ENCODE assay signal across 9 mouse cellular contexts in genomic region chr9:99357921-99358692, GRCm38 (mm10). TPM values are rescaled to one million over a fixed set of nuclear protein-coding genes. Genes with fewer than 3 reads are reported as not detected.
DNase-seq lines count a peak whose midpoint lies in the region; ATAC-seq lines count a peak whose summit lies in the region.
"Had no signal": no experiment of that assay in that cellular context is flagged by ENCODE, and none has a peak within 500 bp of the region (broad histone marks: within the 10 kb centered on the region; RNA-seq: fewer than 3 reads in every experiment).

Esyt3 (minus strand) TSS chr9:99358557.

- peaks cover 14% of the 10 kb centered on the region for H3K4me1 ChIP-seq in heart, embryonic 12.5 days (replicated peaks)
- peaks cover 9% of the 10 kb centered on the region for H3K4me1 ChIP-seq in kidney, embryonic 16.5 days (ENCODE audit: insufficient read depth, low read length)
- peaks cover 12% of the 10 kb centered on the region for H3K4me1 ChIP-seq in lung, embryonic 15.5 days

- under 1% methylated on average over 66 of the region's 66 CpGs for WGBS in heart, embryonic 12.5 days
- WGBS in kidney, embryonic 16.5 days = under 1% methylated on average over 66 of the region's 66 CpGs
- WGBS in lung, embryonic 15.5 days = under 1% methylated on average over 66 of the region's 66 CpGs

- H3K36me3 ChIP-seq in heart, embryonic 12.5 days = no peaks in the 10 kb centered on the region
- H3K36me3 ChIP-seq in kidney, embryonic 16.5 days (ENCODE audit: insufficient read depth, low read length) = no peaks in the 10 kb centered on the region
- H3K36me3 ChIP-seq in lung, embryonic 15.5 days = no peaks in the 10 kb centered on the region
- H3K36me3 ChIP-seq: G1E had no signal

- peak within 1 kb of the TSS; percentile 31; the same call in 1 of the 2 replicates for H3K9ac ChIP-seq in heart, embryonic 12.5 days
- H3K9ac ChIP-seq in kidney, embryonic 16.5 days (replicated peaks; ENCODE audit: low read length) = peak within 1 kb of the TSS; percentile 39; the same call in 1 of the 2 replicates
- H3K9ac ChIP-seq in lung, embryonic 15.5 days = 0 out of 2 replicates have a peak within 1 kb of the TSS, but pooled peaks have one; percentile 13

- H3K27me3 ChIP-seq in heart, embryonic 12.5 days (replicated peaks) = peaks cover 67% of the 10 kb centered on the region
- peaks cover 46% of the 10 kb centered on the region for H3K27me3 ChIP-seq in kidney, embryonic 16.5 days (ENCODE audit: insufficient read depth, low read length)
- peaks cover 53% of the 10 kb centered on the region for H3K27me3 ChIP-seq in lung, embryonic 15.5 days

- H3K27ac ChIP-seq in heart, embryonic 12.5 days (ENCODE audit: poor library complexity, severe bottlenecking) = no peak within 1 kb of the TSS
- no peak within 1 kb of the TSS for H3K27ac ChIP-seq in kidney, embryonic 16.5 days (ENCODE audit: low read length)
- no peak within 1 kb of the TSS for H3K27ac ChIP-seq in lung, embryonic 15.5 days

- peak; percentile 63 for ATAC-seq in heart, embryonic 12.5 days (ENCODE audit: insufficient number of reproducible peaks, low FRiP score)
- ATAC-seq in kidney, embryonic 16.5 days (ENCODE audit: low FRiP score, low TSS enrichment) = peak; percentile 79
- peak; percentile 69; the same call in 1 of the 2 replicates for ATAC-seq in lung, embryonic 15.5 days (ENCODE audit: borderline replicate concordance, extremely low read depth, low FRiP score, low TSS enrichment)
- no peak for ATAC-seq in inflammation-experienced regulatory T-cells, adult 6 months

- DNase-seq in heart, adult 18-20 months = peak; percentile 23 to 35
- DNase-seq in heart, postnatal 25 days (ENCODE audit: low spot score) = no peak
- peak; percentile 61 to 75 for DNase-seq in cerebellum, postnatal 14 days
- DNase-seq in ovary, adult 18-20 months (ENCODE audit: low spot score) = peak; percentile 62

- peak within 1 kb of the TSS; percentile 44 for H3K4me3 ChIP-seq in heart, embryonic 12.5 days
- peak within 1 kb of the TSS; percentile 46 for H3K4me3 ChIP-seq in kidney, embryonic 16.5 days (ENCODE audit: low read length)
- H3K4me3 ChIP-seq in lung, embryonic 15.5 days = peak within 1 kb of the TSS; percentile 41

- intact Hi-C loops in heart, postnatal 25 days (cut with DNase I) = no loop called here

- H3K4me2 ChIP-seq in heart, embryonic 12.5 days = peak within 1 kb of the TSS; percentile 82
- H3K4me2 ChIP-seq in kidney, embryonic 16.5 days (replicated peaks; ENCODE audit: low read depth, low read length) = peak within 1 kb of the TSS; percentile 82
- peak within 1 kb of the TSS; percentile 83 for H3K4me2 ChIP-seq in lung, embryonic 15.5 days

- H3K9me3 ChIP-seq in heart, embryonic 12.5 days (replicated peaks) = no peaks in the 10 kb centered on the region
- no peaks in the 10 kb centered on the region for H3K9me3 ChIP-seq in kidney, embryonic 16.5 days (ENCODE audit: low read length)
- no peaks in the 10 kb centered on the region for H3K9me3 ChIP-seq in lung, embryonic 15.5 days
- H3K9me3 ChIP-seq: G1E had no signal

RNA-seq across cellular contexts. Expression of gene Esyt3, which starts in this region (rescaled TPM):
- total RNA-seq in heart, adult 18-20 months (2021) = under 1 TPM; 0.36 to 0.40 TPM
- under 1 TPM; 0.29 to 0.61 TPM for total RNA-seq in heart, postnatal 25 days (2021)
- polyA plus RNA-seq in heart, embryonic 12.5 days (2016; fragmentation: Nextera tagmentation; extraction: Ambion mirVana) = 0.18 and 0.23 TPM in 2 replicates
- polyA plus RNA-seq in kidney, embryonic 16.5 days (2015; fragmentation: Nextera tagmentation; extraction: Ambion mirVana) = 0.32 and 1.2 TPM in 2 replicates
- polyA plus RNA-seq in lung, embryonic 15.5 days (2015; fragmentation: Nextera tagmentation; extraction: Ambion mirVana) = 0.78 and 0.98 TPM in 2 replicates
- under 1 TPM in 2 of 3 experiments, not detected in 1; 0.43 to 0.48 TPM for polyA plus RNA-seq in inflammation-experienced regulatory T-cells, adult 6 months (2017; shearing (Covaris generic))
- polyA plus RNA-seq: G1E had no signal

Comparison
In these comparisons a context has a peak if more than half of its experiments do, and no peak if none do; other contexts are left out.
1. Peak in DNase-seq in heart, adult 18-20 months; RNA of the gene not detected or under 1 TPM.
2. Peak in ATAC-seq, H3K4me3 ChIP-seq, H3K9ac ChIP-seq and H3K4me2 ChIP-seq in heart, embryonic 12.5 days; RNA of the gene not detected or under 1 TPM.
3. Peak in ATAC-seq, H3K4me3 ChIP-seq, H3K9ac ChIP-seq and H3K4me2 ChIP-seq in lung, embryonic 15.5 days; RNA of the gene not detected or under 1 TPM.